Mouse (Mus musculus) induced T-regulatory cell, adult 2 months (primary cell): Measurements from ENCODE around the gene Bcan.
A peak's percentile ranks its signal among the peaks of the same experiment; 100 is the strongest.

Experiments
- DNase-seq: peaks from one replicate; pipeline ENCODE4 v3.0.0-alpha.2; 2012; ENCODE audit warnings: low read depth

Bcan gene

GRCm38 (mm10) chr3:87996971-87997614 lies 2.9 kb downstream of the Bcan start:
- no peak for DNase-seq

GRCm38 (mm10) chr3:87996401-87996800 lies 3.6 kb downstream of the Bcan start:
- DNase-seq: no peak

- DNase-seq: no peak
Observed at GRCm38 (mm10) chr3:87995331-87995730, 4.7 kb downstream of the Bcan start.

- DNase-seq: peak; percentile 60
Observed at GRCm38 (mm10) chr3:87993436-87993835, 6.6 kb downstream of the Bcan start.

GRCm38 (mm10) chr3:87989935-87990334 lies 10.1 kb downstream of the Bcan start:
- DNase-seq: peak; percentile 10

- DNase-seq: peak; percentile 27
Observed at GRCm38 (mm10) chr3:87988068-87988467, 12.0 kb downstream of the Bcan start.

GRCm38 (mm10) chr3:87987633-87988032 lies 12.4 kb downstream of the Bcan start:
- peak; percentile 70 for DNase-seq

- peak; percentile 95 for DNase-seq
Observed at GRCm38 (mm10) chr3:87986868-87987267, 13.2 kb downstream of the Bcan start.

- no peak for DNase-seq
Observed at GRCm38 (mm10) chr3:87985505-87986320, 14.3 kb downstream of the Bcan start.

GRCm38 (mm10) chr3:87984094-87984493 lies 15.9 kb downstream of the Bcan start:
- no peak for DNase-seq

GRCm38 (mm10) chr3:87983627-87984026 lies 16.4 kb downstream of the Bcan start:
- DNase-seq: no peak

GRCm38 (mm10) chr3:87982836-87983601 lies 17.0 kb downstream of the Bcan start:
- no peak for DNase-seq

- DNase-seq: no peak
Observed at GRCm38 (mm10) chr3:87981894-87982835, 17.9 kb downstream of the Bcan start.

- no peak for DNase-seq
Observed at GRCm38 (mm10) chr3:87981214-87981760, 18.7 kb downstream of the Bcan start.

GRCm38 (mm10) chr3:87980728-87981127 lies 19.3 kb downstream of the Bcan start:
- DNase-seq: no peak

GRCm38 (mm10) chr3:87980085-87980484 lies 19.9 kb downstream of the Bcan start:
- no peak for DNase-seq

GRCm38 (mm10) chr3:87979493-87979892 lies 20.5 kb downstream of the Bcan start:
- DNase-seq: no peak

- DNase-seq: no peak
Observed at GRCm38 (mm10) chr3:87974381-87974987, 25.5 kb downstream of the Bcan start.

GRCm38 (mm10) chr3:87973593-87974380 lies 26.2 kb downstream of the Bcan start:
- no peak for DNase-seq

- no peak for DNase-seq
Observed at GRCm38 (mm10) chr3:87972776-87973175, 27.3 kb downstream of the Bcan start.
